Mouse (Mus musculus) megakaryocyte, adult 5-6 weeks (primary cell): ENCODE results near the gene Ccnl1. TPM values are rescaled to one million over a fixed set of nuclear protein-coding genes. Genes with fewer than 3 reads are reported as not detected.

ENCODE experiments used
- ATAC-seq: 2 replicates; pipeline ENCODE4 v1.8.0; 2016; ENCODE audit warnings: mild to moderate bottlenecking, inconsistent platforms; ENCODE audit not compliant: poor library complexity, severe bottlenecking
- total RNA-seq, 2 experiments: library from RNA; stranded (forward) in 1 of 2; stranded (reverse) in 1 of 2; fragments of 153-499, 151-499 nt in 1 of 2; fragments of 221-1000, 200-1000 nt in 1 of 2; gene quantifications; 2 replicates each; pipeline versions ENCODE4 v1.2.3 to v1.2.4; 2015 to 2017

The Ccnl1 gene
- total RNA-seq (2015) = 189 and 190 TPM in 2 replicates
- 249 and 290 TPM in 2 replicates for total RNA-seq (2017)

GRCm38 (mm10) chr3:65958102-65958839 is at the start of gene Ccnl1:
TSS of gene Ccnl1 (minus strand) at chr3:65958249.
- peak; percentile 81 for ATAC-seq

GRCm38 (mm10) chr3:66004989-66005388 is 46.9 kb upstream of the Ccnl1 start:
- ATAC-seq = peak; percentile 15; the same call in 1 of the 2 replicates

GRCm38 (mm10) chr3:66004220-66004951 is 46.3 kb upstream of the Ccnl1 start:
- ATAC-seq = peak; percentile 62

DNA sequence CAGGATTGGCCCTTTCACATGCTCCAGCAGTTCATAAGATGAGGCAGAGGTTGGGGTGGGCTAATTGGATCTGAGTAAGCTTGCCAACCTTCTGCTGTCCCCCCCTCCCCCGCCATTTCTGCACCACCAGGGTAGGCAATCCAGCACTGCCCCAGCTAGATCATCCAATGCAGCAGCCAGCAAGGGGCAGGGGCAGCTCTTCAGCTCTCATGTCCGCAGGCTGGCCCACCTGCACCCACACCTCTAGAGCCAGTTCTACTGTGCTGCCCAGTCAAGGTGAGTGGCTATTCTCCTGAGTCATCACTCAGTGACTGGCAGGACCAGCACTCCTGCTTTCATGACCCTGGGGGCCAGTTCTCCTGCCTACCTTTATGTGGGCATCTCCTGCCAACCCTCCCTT is 42.4 kb upstream of the Ccnl1 start:
- no peak for ATAC-seq

DNA sequence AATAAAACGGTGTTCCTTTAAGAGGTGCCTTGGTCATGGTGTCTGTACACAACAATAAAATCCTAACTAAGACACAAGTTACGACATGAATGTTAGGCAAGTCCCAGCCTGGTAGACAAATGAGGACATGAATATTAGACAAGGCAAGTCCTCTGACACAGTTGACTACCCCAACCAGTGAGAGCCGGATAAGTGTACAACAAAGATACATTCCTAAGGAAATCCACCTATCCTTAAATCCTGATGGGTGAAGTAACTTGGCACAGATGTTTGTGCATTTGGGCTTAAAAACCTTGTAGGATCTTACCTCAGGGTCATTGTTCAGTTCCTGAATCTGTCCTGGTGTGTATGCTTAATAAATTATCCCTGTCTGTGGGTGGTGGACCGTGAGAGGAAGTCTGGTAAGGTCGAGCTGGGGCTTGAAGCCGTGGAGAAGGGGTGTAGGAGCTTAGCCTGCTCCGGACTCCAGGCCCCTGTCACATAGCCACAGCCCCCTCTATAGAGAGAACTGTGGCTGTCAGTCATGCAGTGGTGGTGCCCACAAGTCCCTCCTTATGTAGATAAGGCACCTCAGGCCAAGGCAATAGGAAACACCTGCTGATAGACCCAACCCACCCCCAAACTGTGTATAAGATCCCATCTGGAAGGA is 39.4 kb upstream of the Ccnl1 start:
- ATAC-seq = no peak

GRCm38 (mm10) chr3:65992395-65993340 is 34.6 kb upstream of the Ccnl1 start:
- no peak for ATAC-seq

DNA sequence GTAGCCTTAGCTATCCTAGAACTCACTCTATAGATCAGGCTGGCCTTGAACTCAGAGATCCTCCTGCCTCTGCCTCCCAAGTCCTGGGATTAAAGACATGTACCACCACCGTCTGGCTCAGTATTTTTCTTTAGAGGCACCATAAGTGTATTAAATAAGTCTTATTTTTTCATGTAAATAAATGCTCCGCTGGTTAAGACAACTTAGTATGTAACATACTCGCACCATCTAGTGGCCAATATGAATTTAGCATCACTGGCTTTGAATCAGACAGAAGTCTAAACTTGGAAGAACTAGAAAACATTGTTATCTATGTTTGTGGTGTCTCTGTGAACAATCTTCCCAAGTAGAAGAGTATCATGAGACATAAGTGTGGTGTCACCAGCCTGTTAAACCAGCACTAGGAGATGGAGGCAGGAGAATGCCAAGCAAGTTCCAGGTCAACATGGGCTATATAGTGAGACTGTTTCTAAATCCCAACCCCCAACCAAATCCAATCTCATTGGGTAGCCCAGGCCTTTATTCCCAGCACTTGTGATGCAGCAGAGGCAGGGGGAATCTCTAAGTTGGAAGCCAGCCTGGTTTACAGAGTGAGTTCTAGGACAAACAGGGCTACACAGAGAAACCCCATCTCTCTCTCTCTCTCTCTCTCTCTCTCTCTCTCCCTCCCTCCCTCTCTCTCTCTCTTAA is 33.1 kb upstream of the Ccnl1 start:
- peak; percentile 83 for ATAC-seq

DNA sequence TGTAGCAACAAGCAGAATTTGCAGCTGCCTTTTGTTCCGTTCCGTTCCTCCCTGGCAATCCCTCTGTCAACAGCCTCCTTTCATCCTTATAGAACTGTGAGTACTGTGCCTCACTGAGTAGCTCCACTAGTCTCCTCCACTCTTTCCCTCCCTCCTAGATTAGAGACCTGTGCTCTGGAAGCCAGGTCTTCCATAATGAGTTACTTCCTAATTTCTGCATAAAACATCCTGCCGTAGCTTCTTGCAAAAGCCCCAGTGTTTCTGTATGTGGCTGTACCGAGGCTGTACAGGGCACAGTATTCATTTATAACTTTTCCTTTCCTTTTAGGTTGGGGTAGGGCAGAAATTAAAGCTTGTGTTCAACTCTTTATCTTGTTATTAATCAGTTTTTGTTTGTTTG is 32.5 kb upstream of the Ccnl1 start:
- ATAC-seq = peak; percentile 78

GRCm38 (mm10) chr3:65988711-65989495 is 30.9 kb upstream of the Ccnl1 start:
- ATAC-seq = no peak

DNA sequence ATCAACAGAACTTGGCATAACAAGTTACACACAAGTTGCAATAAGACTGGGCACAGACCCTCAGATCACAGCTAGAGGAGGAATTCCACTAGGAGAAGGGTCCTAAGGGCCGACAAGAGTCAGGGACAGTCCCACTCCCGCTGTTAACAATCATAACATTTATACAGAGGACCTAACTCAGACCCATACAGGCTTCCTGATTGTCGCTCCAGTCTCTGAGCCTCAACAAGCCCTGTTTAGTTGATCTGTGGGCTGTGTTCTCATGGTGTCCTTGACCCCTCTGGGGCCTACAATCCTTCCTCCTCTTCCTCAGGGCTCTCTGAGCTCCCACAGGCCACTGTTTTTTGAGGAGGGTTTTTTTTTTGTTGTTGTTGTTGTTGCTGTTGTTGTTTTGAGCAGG is 18.2 kb upstream of the Ccnl1 start:
- no peak for ATAC-seq

- ATAC-seq = peak; percentile 45
Observed at GRCm38 (mm10) chr3:65975317-65975716, 17.3 kb upstream of the Ccnl1 start.

DNA sequence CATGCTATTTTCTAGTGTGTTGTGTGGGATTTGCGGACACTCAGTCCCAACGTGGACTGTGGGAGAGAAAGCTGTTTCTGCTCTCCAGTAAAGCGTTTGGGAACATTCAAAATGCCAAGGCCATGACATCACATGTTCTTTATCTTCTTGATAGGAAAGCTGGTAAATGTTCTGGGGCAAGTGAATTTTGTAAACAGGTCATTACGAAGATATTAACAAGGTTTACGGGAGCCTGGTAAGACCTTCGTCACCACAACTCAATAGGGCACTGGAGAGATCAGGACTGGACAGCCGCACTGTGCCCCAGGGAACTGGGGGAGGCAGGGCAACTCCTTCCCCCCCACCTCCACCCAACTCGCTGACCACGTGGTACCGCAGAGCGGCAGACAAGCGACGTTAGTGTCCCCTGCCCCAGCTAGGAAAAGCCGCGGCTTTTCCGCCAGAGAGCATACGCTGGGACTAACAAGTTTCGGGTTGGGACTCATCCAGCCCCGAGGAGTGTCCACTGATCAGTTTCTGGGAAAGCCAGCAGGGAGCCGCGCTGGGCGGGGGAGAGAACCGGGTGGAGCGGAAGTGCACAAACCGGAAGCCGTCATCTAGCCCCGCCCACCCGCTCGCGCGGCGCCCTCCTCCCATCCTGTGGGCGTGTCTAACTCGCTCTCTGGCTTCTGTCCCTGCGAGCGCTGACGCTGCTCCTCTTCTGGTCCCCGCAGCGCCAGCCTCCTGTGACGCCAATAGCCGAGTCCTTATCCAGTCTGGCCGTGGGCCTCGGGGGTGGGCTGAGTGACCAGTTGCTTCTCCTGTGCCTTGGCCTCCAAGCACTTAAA is 16.4 kb upstream of the Ccnl1 start:
- peak; percentile 89 for ATAC-seq

GRCm38 (mm10) chr3:65973501-65974231 is 15.6 kb upstream of the Ccnl1 start:
- no peak for ATAC-seq

DNA sequence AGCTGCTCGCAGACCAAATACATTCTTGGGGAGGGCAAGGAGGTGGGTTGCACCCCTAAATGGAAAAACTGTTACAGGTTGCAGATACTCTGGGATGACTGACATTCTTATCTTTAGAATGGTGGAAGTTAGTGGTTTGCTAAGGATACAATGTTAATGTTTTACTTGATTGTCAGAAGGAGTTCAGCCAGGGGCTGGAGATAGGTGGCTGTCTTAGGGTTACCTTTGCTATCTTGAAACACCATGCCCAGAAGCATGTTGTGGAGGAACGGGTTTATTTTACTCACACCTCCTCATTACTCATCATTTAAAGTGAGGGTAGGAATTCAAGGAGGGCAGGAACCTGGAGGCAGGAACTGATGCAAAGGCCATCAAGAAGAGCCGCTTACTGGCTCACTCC is 11.1 kb upstream of the Ccnl1 start:
- ATAC-seq = no peak

- no peak for ATAC-seq
Observed at GRCm38 (mm10) chr3:65966360-65966759, 8.3 kb upstream of the Ccnl1 start.

DNA sequence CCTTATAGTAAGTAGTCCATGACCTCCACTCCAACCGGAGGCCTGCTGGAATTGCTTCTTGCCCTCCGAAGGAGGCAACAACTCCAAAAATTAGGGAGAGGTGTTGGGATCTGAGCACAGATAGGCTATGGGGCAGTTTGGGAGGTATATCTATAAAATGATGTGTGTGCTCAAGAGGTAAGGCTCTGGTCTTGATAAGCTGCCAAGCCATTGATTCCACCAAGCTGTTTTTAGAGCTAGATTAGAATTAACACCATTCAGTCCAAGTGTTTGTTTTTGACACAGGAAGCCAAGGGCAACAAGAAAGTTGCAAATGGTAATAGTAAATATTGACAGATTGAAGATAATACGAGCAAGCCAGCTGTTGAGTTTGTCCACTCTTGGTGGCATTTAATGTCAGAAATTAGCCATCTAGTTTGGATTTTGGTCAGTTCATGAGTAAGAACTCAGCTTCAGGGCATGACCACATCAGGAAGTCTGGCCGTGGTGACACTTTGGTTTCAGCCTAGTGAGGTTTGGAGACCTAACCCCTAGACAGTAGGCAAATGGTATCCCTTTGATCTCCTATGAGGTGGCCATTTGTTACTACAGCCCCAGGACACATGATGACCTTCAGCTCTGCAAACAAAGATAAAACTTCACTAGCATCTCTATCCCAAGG is 4.4 kb upstream of the Ccnl1 start:
- ATAC-seq = no peak

DNA sequence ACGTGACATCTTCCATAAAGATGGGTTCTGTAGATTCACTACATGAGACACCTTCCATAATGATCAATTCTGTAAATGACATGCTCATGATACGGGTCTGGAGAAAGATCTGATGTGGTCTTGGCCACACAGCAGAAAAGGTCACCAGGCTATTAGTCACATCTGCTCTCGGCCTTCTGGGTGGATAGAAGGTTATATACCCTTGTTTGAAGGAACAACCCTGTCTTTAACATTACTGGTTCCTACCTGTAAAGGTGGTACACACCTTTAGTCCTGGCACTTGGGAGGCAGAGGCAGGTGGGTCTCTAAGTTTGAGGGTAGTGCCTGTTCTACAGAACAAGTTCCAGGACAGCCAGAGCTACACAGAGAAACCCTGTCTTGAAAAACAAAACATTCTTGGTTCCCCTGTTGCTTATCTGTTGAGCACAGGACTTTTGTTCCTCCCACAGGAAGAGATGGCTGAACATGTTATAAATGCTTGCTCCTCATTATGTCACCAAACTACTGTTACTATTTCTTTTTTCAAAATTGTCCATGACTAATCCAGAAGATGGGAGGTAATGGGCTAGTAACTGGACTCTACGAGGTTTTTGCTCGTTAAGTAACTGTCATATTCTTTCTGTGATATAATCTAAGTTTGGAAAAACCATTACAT is 2.4 kb upstream of the Ccnl1 start:
- ATAC-seq = no peak
